Mouse (Mus musculus): ENCODE measurements around the gene Sec22a. TPM values are rescaled to one million over a fixed set of nuclear protein-coding genes. Genes with fewer than 3 reads are reported as not detected.
A peak's percentile ranks its signal among the peaks of the same experiment; 100 is the strongest.

The Sec22a gene
- polyA plus RNA-seq, 1 experiment from 2014 or later, result 50.1 TPM

DNA sequence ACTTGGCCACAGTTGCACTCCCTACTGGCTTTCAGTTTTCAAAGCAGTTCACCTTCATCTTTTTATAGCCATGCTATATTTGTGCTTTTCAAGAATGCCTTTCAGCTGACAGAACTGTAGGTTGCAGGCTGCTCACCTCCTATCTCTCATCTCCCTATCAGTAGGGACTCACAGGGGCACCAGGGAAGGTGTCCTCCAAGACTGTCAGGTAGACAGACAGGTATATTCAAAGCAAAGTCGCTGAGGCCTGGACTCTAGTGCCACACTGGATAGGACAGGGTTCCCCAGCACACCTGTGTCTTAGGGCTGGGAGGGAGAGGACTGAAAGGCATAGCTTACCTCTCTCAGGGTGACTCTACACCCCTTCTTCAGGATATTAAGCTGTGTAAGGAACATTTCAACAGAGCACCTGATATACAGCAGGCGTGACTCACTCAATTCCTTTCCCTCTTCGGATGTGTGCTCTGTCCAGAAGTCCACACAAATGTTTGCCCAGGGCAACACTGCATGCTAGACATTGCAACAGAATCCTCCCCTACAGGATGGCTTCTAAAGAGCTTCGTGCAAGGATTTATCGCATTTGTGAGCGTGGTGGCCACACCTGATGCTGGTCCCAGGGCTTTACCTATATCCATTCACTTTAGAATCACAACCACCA lies 55.1 kb downstream of the Sec22a start:
- H3K9me3 ChIP-seq, result no peaks in the 10 kb centered on the region
- H3K9ac ChIP-seq, result no peak overlapping the region
- no peaks in the 10 kb centered on the region for H3K27me3 ChIP-seq
- no peak overlapping the region for H3K4me3 ChIP-seq
- 91% methylated on average over 6 of the region's 6 CpGs for WGBS
- H3K4me1 ChIP-seq, result no peaks in the 10 kb centered on the region
- no peak overlapping the region for H3K27ac ChIP-seq
- no peak overlapping the region for H3K4me2 ChIP-seq (replicated peaks)
- ATAC-seq (ENCODE audit: low FRiP score, low read depth), result no peak
- peaks cover 17% of the 10 kb centered on the region for H3K36me3 ChIP-seq

DNA sequence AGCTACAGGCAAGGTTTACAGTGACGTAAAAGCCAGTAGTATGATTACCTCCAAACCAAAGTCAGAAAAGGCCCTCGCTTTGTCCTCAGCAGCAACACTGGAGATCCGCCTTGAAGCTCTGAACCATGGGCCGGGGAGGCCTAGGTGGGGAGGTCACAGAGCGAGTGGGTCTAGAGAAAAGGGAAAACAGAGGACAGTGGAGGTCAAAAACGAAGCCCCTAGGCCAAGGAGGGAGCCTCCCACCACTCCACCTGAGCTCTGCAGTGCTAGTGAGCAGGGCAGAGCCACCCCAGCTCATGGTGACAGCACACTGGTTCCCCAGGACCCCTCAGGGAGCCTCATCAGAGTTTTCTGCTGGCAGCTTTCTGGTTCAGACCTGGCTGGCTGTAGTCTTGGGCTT lies 55.7 kb downstream of the Sec22a start:
- no peak for ATAC-seq (ENCODE audit: low FRiP score, low read depth)
- Histone ChIP-seq H3K9ac (no peak overlapping the region), H3K27me3 (no peaks in the 10 kb centered on the region), H3K36me3 (peaks cover 19% of the 10 kb centered on the region), H3K27ac (no peak overlapping the region), H3K4me3 (no peak overlapping the region), H3K4me2 (replicated peaks) (no peak overlapping the region), H3K9me3 (no peaks in the 10 kb centered on the region), H3K4me1 (no peaks in the 10 kb centered on the region)
- WGBS, result 77% methylated on average over 6 of the region's 6 CpGs

DNA sequence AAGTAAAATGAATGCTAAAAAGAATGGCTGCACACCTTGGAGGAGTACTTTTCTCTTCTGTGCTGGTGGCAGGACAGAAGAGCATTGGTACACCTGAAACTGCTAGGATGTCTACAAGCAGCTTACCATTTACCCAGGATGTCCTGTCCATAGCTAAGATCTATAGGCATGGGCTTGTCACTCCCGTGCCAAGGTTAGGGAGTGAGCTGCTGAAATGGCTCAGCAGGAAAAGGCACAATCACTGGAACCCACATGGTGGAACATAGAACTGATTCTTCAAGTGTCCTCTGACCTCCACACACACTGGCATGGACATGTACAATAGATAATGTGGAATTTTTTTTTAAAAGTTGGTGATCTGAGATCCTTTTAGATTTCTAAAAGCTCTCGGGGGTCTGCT lies 56.4 kb downstream of the Sec22a start:
- no peaks in the 10 kb centered on the region for H3K27me3 ChIP-seq
- 74% methylated on average over 2 of the region's 2 CpGs for WGBS

DNA sequence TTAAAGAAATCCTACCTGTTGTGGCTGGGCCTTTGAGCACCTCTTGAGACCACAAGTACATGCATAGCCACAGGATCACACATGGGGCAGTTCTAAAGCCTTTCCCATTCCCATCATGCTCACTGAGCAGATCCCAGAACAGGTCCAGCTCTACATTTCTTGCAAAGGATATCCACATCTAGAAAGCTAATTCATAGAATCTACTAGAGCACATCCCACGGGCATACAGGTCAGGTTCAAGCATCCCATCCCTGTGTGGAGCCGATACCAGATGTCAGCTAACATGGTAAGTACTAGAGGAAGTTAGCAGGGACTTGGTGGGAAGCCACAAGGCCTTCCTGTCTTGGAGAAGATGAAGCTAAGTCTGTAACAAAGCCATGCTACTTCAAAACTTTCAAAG lies 57.1 kb downstream of the Sec22a start:
- Histone ChIP-seq H3K4me2 (replicated peaks) (no peak overlapping the region), H3K9me3 (no peaks in the 10 kb centered on the region), H3K4me3 (no peak overlapping the region), H3K27ac (no peak overlapping the region), H3K9ac (no peak overlapping the region), H3K36me3 (peaks cover 16% of the 10 kb centered on the region), H3K4me1 (no peaks in the 10 kb centered on the region), H3K27me3 (no peaks in the 10 kb centered on the region)
- 85% methylated on average over 2 of the region's 2 CpGs for WGBS
- no peak for ATAC-seq (ENCODE audit: low FRiP score, low read depth)

More for the DNA sequence above, 56.4 kb downstream of the Sec22a start:
- H3K4me3 ChIP-seq, result no peak overlapping the region
- no peak overlapping the region for H3K27ac ChIP-seq
- no peaks in the 10 kb centered on the region for H3K9me3 ChIP-seq
- H3K9ac ChIP-seq, result no peak overlapping the region
- no peak for ATAC-seq (ENCODE audit: low FRiP score, low read depth)
- H3K4me1 ChIP-seq, result no peaks in the 10 kb centered on the region
- peaks cover 16% of the 10 kb centered on the region for H3K36me3 ChIP-seq
- no peak overlapping the region for H3K4me2 ChIP-seq (replicated peaks)

DNA sequence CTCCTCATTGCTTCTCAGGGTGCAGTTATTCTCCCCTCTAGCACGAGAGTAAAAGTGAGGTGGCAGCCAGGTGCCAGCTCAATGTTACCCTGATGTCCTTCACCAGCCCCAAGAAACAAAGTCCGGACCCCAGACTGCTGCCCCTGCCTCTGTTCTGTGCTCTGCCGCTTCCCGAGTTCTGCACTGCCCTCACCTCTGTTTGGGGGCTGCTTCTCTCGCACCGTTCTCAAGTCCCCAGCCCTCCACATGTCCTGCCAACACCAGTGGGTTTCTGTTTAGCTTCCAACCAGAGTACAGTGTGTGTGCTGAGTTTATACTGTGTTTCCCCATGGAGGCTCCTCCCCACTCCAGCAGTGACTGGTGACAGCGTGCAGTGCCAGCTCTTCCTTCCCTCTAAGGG lies 58.5 kb downstream of the Sec22a start:
- Histone ChIP-seq H3K4me3 (no peak overlapping the region), H3K4me2 (replicated peaks) (no peak overlapping the region), H3K27me3 (no peaks in the 10 kb centered on the region), H3K36me3 (peaks cover 16% of the 10 kb centered on the region), H3K9me3 (no peaks in the 10 kb centered on the region), H3K27ac (no peak overlapping the region), H3K9ac (no peak overlapping the region), H3K4me1 (no peaks in the 10 kb centered on the region)
- ATAC-seq (ENCODE audit: low FRiP score, low read depth), result no peak
- WGBS, result 84% methylated on average over 7 of the region's 7 CpGs

DNA sequence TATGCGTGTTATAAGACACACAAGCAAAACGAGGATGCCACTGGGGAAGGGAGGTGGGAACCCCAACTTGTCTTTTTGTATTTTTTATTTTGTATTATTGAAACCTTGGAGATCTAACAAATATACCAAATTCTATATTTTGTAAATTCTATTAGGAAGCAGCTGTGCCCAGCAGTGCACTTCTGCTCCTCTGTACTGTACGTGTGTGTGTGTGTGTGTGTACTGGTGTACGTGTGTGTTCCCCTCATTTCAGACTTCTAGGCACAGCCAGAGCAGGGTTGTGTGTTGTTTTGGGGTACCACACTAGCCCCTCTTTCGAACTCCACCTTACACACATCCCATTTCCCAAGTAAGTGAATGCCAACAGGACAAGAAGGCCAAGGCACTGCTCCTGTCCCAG lies 59.3 kb downstream of the Sec22a start:
- no peaks in the 10 kb centered on the region for H3K9me3 ChIP-seq
- H3K9ac ChIP-seq, result no peak overlapping the region
- no peak overlapping the region for H3K4me2 ChIP-seq (replicated peaks)
- peaks cover 22% of the 10 kb centered on the region for H3K36me3 ChIP-seq
- H3K27ac ChIP-seq, result no peak overlapping the region
- no peaks in the 10 kb centered on the region for H3K27me3 ChIP-seq
- ATAC-seq (ENCODE audit: low FRiP score, low read depth), result no peak
- H3K4me1 ChIP-seq, result no peaks in the 10 kb centered on the region
- H3K4me3 ChIP-seq, result no peak overlapping the region
- 82% methylated on average over 5 of the region's 5 CpGs for WGBS

DNA sequence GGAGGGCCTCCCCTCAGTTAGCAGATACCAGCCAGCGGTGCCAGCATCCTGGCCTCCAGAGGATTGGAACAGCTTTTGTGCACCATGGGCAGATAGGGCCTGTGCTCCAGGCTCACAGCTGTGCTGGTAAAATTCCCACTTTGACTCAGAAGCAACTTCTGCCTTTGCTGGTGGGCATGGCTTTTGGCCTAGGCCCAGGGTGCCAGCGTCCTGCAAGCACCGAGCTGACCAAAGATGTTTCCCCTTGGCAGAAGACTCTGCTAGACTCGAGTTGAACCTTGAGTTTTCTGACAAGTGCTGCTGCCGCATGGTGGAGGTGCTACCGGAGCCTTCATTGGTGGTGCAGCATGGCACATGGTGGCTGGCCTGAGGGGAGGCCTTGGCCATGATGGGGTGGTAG lies 60.0 kb downstream of the Sec22a start:
- no peak overlapping the region for H3K4me3 ChIP-seq
- no peak overlapping the region for H3K9ac ChIP-seq
- WGBS, result 92% methylated on average over 6 of the region's 6 CpGs
- no peak overlapping the region for H3K4me2 ChIP-seq (replicated peaks)
- no peak for ATAC-seq (ENCODE audit: low FRiP score, low read depth)
- H3K36me3 ChIP-seq, result peaks cover 25% of the 10 kb centered on the region
- no peak overlapping the region for H3K27ac ChIP-seq
- H3K9me3 ChIP-seq, result no peaks in the 10 kb centered on the region
- H3K27me3 ChIP-seq, result no peaks in the 10 kb centered on the region
- no peaks in the 10 kb centered on the region for H3K4me1 ChIP-seq

DNA sequence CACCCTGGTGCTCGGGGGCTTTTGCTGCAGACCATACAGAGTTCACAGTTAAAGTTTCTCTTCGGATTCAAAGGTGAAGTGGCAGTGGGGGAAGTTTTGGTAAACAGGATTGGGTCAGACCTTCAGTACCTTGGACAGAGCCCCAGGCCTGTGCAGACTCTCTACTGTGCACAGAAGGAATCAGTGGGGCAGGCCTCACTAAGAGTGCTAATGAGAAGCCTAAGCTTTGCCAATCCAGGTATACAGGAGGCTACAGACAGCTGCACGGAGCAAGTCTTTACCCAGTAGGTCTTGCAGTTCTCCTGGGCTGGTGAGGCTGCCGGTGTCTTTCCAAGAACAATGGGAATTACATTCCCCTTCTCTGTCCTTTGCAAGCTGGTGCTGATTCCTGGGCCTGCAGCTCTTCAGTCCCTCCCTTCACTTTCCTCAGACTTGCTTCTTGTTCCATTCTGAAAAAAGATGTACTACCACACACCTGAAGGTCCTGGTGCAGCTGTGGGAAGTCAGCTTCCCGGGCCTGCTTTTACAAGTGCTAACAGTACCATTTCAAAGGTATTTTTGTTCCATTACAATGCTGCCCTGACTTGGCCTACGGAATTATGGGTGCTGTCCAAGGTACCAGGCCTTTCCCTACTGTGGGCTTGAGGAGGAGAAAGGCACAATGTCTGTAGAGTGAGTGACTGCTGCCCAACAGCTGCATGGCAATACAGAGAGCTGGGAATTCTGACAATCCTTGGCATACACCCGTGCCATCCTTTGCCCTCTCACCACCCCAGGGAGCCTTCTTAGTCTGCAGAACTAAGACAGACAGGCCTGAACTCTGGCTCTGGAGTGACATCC lies 61.1 kb downstream of the Sec22a start:
- ATAC-seq (ENCODE audit: low FRiP score, low read depth), result 0 out of 2 replicates have a peak, but pooled peaks have one; percentile 59
- Histone ChIP-seq H3K9ac (no peak overlapping the region), H3K36me3 (peaks cover 25% of the 10 kb centered on the region), H3K27me3 (no peaks in the 10 kb centered on the region), H3K4me3 (no peak overlapping the region), H3K27ac (no peak overlapping the region), H3K4me1 (no peaks in the 10 kb centered on the region), H3K9me3 (no peaks in the 10 kb centered on the region), H3K4me2 (replicated peaks) (no peak overlapping the region)
- 43% methylated on average over 7 of the region's 7 CpGs for WGBS

DNA sequence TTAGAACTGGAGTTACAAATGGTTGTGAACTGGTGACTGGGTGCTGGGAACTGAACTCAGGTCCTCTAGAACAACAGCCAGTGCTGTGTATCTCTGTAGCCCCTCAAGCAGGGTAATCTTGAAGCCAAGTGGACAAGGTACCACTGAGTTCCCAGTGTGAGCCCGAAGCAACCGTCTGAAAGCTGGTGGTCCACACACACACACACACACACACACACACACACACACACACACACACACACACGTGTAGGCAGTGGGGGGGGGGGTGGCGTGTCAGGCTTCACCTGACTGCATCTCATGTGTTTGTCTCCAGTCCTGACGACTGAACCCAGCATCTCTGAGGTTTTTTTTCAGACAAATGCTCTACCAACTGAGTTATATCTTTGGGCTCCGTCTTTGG lies 63.6 kb downstream of the Sec22a start:
- Histone ChIP-seq H3K4me3 (no peak overlapping the region), H3K27me3 (no peaks in the 10 kb centered on the region), H3K36me3 (peaks cover 25% of the 10 kb centered on the region), H3K4me2 (replicated peaks) (no peak overlapping the region), H3K9ac (no peak overlapping the region), H3K27ac (no peak overlapping the region), H3K9me3 (no peaks in the 10 kb centered on the region), H3K4me1 (no peaks in the 10 kb centered on the region)
- WGBS, result 90% methylated on average over 6 of the region's 6 CpGs
- no peak for ATAC-seq (ENCODE audit: low FRiP score, low read depth)

DNA sequence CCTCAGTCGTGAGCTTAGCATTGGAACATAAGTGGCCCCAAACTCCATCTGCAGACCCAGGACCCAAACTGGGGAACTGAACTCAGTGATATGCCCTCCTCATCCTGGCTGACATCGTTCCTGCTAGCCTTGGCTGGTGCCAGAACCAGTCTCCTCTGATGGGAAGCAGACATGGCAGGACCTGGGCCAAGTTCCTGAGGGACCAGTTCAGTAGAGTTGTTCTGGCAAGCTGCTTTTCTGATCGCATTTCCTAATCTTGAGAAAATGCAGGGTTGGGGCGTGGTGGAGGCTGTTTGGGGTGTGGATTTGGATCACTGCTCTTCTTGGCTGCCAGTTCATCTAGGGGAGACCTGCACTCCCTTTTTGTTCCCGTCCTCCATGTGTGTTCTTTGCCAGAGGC lies 65.9 kb downstream of the Sec22a start:
- Histone ChIP-seq H3K27ac (no peak overlapping the region), H3K9ac (no peak overlapping the region), H3K4me1 (no peaks in the 10 kb centered on the region), H3K4me3 (no peak overlapping the region), H3K36me3 (peaks cover 9% of the 10 kb centered on the region), H3K9me3 (no peaks in the 10 kb centered on the region), H3K27me3 (no peaks in the 10 kb centered on the region), H3K4me2 (replicated peaks) (no peak overlapping the region)
- no peak for ATAC-seq (ENCODE audit: low FRiP score, low read depth)
- WGBS, result 80% methylated on average over 5 of the region's 5 CpGs

DNA sequence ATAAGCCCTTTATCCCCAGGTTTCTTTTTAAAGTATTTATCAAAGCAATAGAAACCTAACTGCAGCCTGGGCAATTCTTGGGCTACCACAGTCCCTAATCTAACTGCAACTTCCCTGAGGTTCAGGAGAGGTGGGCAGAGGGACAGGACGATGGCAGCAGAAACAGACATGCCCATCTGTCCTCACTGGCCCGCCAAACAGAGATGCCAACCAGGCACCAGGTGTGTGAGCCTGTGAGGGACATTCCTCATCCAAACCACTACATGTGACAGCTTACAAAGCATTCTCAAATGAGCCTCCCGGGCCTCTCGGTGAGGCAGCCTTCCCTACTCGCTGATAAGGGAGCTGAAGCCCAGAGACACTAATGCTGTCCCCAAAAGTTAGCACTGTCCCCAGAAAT lies 76.5 kb downstream of the Sec22a start:
- Histone ChIP-seq H3K27ac (no peak overlapping the region), H3K4me1 (no peaks in the 10 kb centered on the region), H3K4me2 (replicated peaks) (no peak overlapping the region), H3K4me3 (no peak overlapping the region), H3K9me3 (no peaks in the 10 kb centered on the region), H3K9ac (no peak overlapping the region), H3K27me3 (no peaks in the 10 kb centered on the region), H3K36me3 (no peaks in the 10 kb centered on the region; the same call in 1 of the 2 replicates)
- ATAC-seq (ENCODE audit: low FRiP score, low read depth), result no peak
- 89% methylated on average over 5 of the region's 5 CpGs for WGBS

DNA sequence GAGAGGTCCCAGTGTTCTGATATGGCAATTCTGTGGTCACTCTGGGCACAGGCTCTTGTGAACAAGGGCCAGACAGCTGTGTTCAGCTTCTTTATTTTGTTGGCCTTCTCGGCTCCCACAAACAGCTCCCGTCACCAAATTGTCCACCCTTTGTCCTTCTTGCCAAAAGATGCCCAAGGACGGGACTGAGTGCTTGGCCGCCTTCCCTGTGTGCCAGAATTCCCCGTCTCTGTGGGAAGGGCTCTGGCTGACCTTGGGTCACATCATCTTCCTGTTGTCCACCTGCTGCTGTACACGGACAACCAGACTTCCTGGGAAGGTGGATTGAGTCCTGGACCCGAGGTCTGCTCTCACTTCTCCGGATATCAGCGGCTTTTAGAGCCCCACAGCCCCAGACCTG lies 77.9 kb downstream of the Sec22a start:
- Histone ChIP-seq H3K9me3 (no peaks in the 10 kb centered on the region), H3K9ac (no peak overlapping the region), H3K36me3 (no peaks in the 10 kb centered on the region; the same call in 1 of the 2 replicates), H3K4me3 (no peak overlapping the region), H3K27me3 (no peaks in the 10 kb centered on the region), H3K4me2 (replicated peaks) (no peak overlapping the region), H3K4me1 (no peaks in the 10 kb centered on the region), H3K27ac (no peak overlapping the region)
- 82% methylated on average over 9 of the region's 9 CpGs for WGBS
- no peak for ATAC-seq (ENCODE audit: low FRiP score, low read depth)

All from limb, embryonic 13.5 days (tissue).